Mouse (Mus musculus) lung, postnatal 10 days (tissue): ENCODE measurements at regions not wholly inside any gene's neighbourhood (a gene's known extent, or its start where the extent isn't known, plus 50 kb on each side); places are given as distances from the start of the nearest gene placed in this dataset.

Source experiments
- DNase-seq: peaks from one replicate; pipeline ENCODE4 v3.0.0; 2021

- no peak for DNase-seq
Measured at GRCm38 (mm10) chr4:124149771-124150451, 232.1 kb upstream of the 4930535I16Rik start.

- no peak for DNase-seq
Measured at GRCm38 (mm10) chr4:124149037-124149436, 231.2 kb upstream of the 4930535I16Rik start.

GRCm38 (mm10) chr4:124147276-124147675 is 229.5 kb upstream of the 4930535I16Rik start:
- no peak for DNase-seq

- no peak for DNase-seq
Measured at GRCm38 (mm10) chr4:124146135-124146534, 228.3 kb upstream of the 4930535I16Rik start.

- DNase-seq = no peak
Measured at GRCm38 (mm10) chr4:124143630-124144029, 225.8 kb upstream of the 4930535I16Rik start.

- peak; percentile 8 for DNase-seq
Measured at GRCm38 (mm10) chr4:124143226-124143625, 225.4 kb upstream of the 4930535I16Rik start.

GRCm38 (mm10) chr4:124142083-124142482 is 224.3 kb upstream of the 4930535I16Rik start:
- DNase-seq = peak; percentile 89

GRCm38 (mm10) chr4:124135165-124135470 is 217.3 kb upstream of the 4930535I16Rik start:
- peak; percentile 19 for DNase-seq

GRCm38 (mm10) chr4:124134341-124135164 is 216.7 kb upstream of the 4930535I16Rik start:
- no peak for DNase-seq

GRCm38 (mm10) chr4:124130946-124131345 is 213.1 kb upstream of the 4930535I16Rik start:
- DNase-seq = no peak

GRCm38 (mm10) chr4:124126258-124126657 is 208.4 kb upstream of the 4930535I16Rik start:
- no peak for DNase-seq

GRCm38 (mm10) chr4:124120334-124120733 is 202.5 kb upstream of the 4930535I16Rik start:
- DNase-seq = no peak

GRCm38 (mm10) chr4:124113856-124114345 is 196.1 kb upstream of the 4930535I16Rik start:
- no peak for DNase-seq

- DNase-seq = peak; percentile 6
Measured at GRCm38 (mm10) chr4:124110705-124111104, 192.9 kb upstream of the 4930535I16Rik start.

- DNase-seq = no peak
Measured at GRCm38 (mm10) chr4:124109371-124109770, 191.5 kb upstream of the 4930535I16Rik start.

GRCm38 (mm10) chr4:124102684-124103083 is 184.9 kb upstream of the 4930535I16Rik start:
- DNase-seq = no peak

GRCm38 (mm10) chr4:124086801-124087200 is 169.0 kb upstream of the 4930535I16Rik start:
- no peak for DNase-seq

- no peak for DNase-seq
Measured at GRCm38 (mm10) chr4:124086254-124086653, 168.4 kb upstream of the 4930535I16Rik start.

GRCm38 (mm10) chr4:124079603-124080002 is 161.8 kb upstream of the 4930535I16Rik start:
- no peak for DNase-seq

GRCm38 (mm10) chr4:124075551-124075950 is 157.7 kb upstream of the 4930535I16Rik start:
- DNase-seq = no peak

- DNase-seq = no peak
Measured at GRCm38 (mm10) chr4:124073646-124074045, 155.8 kb upstream of the 4930535I16Rik start.

GRCm38 (mm10) chr4:124064601-124065000 is 146.8 kb upstream of the 4930535I16Rik start:
- DNase-seq = no peak

GRCm38 (mm10) chr4:124063269-124064100 is 145.7 kb upstream of the 4930535I16Rik start:
- DNase-seq = no peak
